Mouse (Mus musculus): ENCODE measurements at regions not wholly inside any gene's neighbourhood (a gene's known extent, or its start where the extent isn't known, plus 50 kb on each side); places are given as distances from the start of the nearest gene placed in this dataset.
"Not testable (repeated sequence)": the region's sequence is repeated elsewhere in the genome, so short reads cannot be mapped to it uniquely, and the experiment has no call there.

GRCm38 (mm10) chr5:40177982-40178748 lies 422.9 kb upstream of the Hs3st1 start:
- DNase-seq (ENCODE audit: low read depth), result no peak

- no peak for DNase-seq (ENCODE audit: low read depth)
These were observed 381.5 kb upstream of the Hs3st1 start for GRCm38 (mm10) chr5:40136740-40137285.

- no peak for DNase-seq (ENCODE audit: low read depth)
These were observed 369.1 kb upstream of the Hs3st1 start for GRCm38 (mm10) chr5:40124337-40124736.

GRCm38 (mm10) chr5:40116849-40117248 lies 361.6 kb upstream of the Hs3st1 start:
- DNase-seq (ENCODE audit: low read depth), result no peak

- DNase-seq (ENCODE audit: low read depth), result not testable (repeated sequence)
These were observed 334.3 kb upstream of the Hs3st1 start for GRCm38 (mm10) chr5:40089576-40089975.

- no peak for DNase-seq (ENCODE audit: low read depth)
These were observed 290.0 kb upstream of the Hs3st1 start for GRCm38 (mm10) chr5:40045288-40045687.

GRCm38 (mm10) chr5:40034452-40034851 lies 279.2 kb upstream of the Hs3st1 start:
- no peak for DNase-seq (ENCODE audit: low read depth)

GRCm38 (mm10) chr5:40033686-40034085 lies 278.4 kb upstream of the Hs3st1 start:
- no peak for DNase-seq (ENCODE audit: low read depth)

- DNase-seq (ENCODE audit: low read depth), result no peak
These were observed 275.0 kb upstream of the Hs3st1 start for GRCm38 (mm10) chr5:40030261-40030660.

- DNase-seq (ENCODE audit: low read depth), result no peak
These were observed 260.7 kb upstream of the Hs3st1 start for GRCm38 (mm10) chr5:40015946-40016345.

- no peak for DNase-seq (ENCODE audit: low read depth)
These were observed 232.8 kb upstream of the Hs3st1 start for GRCm38 (mm10) chr5:39988039-39988438.

- DNase-seq (ENCODE audit: low read depth), result no peak
These were observed 209.1 kb upstream of the Hs3st1 start for GRCm38 (mm10) chr5:39964371-39964770.

- DNase-seq (ENCODE audit: low read depth), result peak; percentile 4
These were observed 205.7 kb upstream of the Hs3st1 start for GRCm38 (mm10) chr5:39960981-39961380.

- no peak for DNase-seq (ENCODE audit: low read depth)
These were observed 180.3 kb upstream of the Hs3st1 start for GRCm38 (mm10) chr5:39935564-39935963.

- no peak for DNase-seq (ENCODE audit: low read depth)
These were observed 176.6 kb upstream of the Hs3st1 start for GRCm38 (mm10) chr5:39931890-39932289.

- no peak for DNase-seq (ENCODE audit: low read depth)
These were observed 154.1 kb upstream of the Hs3st1 start for GRCm38 (mm10) chr5:39909369-39909768.

- no peak for DNase-seq (ENCODE audit: low read depth)
These were observed 116.4 kb upstream of the Hs3st1 start for GRCm38 (mm10) chr5:39871723-39872085.

GRCm38 (mm10) chr5:39870835-39871722 lies 115.8 kb upstream of the Hs3st1 start:
- no peak for DNase-seq (ENCODE audit: low read depth)

- no peak for DNase-seq (ENCODE audit: low read depth)
These were observed 101.9 kb upstream of the Hs3st1 start for GRCm38 (mm10) chr5:39857192-39857591.

- no peak for DNase-seq (ENCODE audit: low read depth)
These were observed 101.4 kb upstream of the Hs3st1 start for GRCm38 (mm10) chr5:39856616-39857156.

- no peak for DNase-seq (ENCODE audit: low read depth)
These were observed 100.7 kb upstream of the Hs3st1 start for GRCm38 (mm10) chr5:39855685-39856615.
